Comparison of ENCODE assay signal across 28 mouse cellular contexts in the genomic region with DNA sequence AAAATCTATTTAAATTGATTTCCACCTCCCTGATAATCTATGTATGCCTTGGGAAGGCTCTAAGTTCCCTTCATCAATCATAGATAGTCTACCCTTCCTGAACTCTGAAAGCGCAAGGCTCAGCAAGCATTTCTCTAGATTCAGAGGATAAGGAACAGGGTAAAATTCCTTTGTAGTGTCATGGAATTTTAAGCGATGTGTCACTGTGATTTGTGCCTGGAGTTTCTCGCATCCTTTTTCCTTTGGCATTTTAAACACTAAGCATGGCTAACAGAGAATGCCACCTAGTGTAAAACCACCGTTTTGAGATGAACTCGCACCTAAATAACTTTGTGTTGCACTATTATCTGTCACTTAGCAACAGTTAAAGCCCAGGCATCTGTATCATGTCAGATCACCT. TPM values are rescaled to one million over a fixed set of nuclear protein-coding genes. Genes with fewer than 3 reads are reported as not detected.
A peak's percentile ranks its signal among the peaks of the same experiment; 100 is the strongest.
DNase-seq lines count a peak whose midpoint lies in the region; ATAC-seq and TF ChIP-seq lines count a peak whose summit lies in the region.
"Had no signal": no experiment of that assay in that cellular context is flagged by ENCODE, and none has a peak within 500 bp of the region (broad histone marks: within the 10 kb centered on the region; RNA-seq: fewer than 3 reads in every experiment).

No protein-coding gene starts in this region.

- H3K4me3 ChIP-seq in heart, embryonic 14.5 days (ENCODE audit: control insufficient read depth in 1 of 2, insufficient read depth in 1 of 2, low read depth in 1 of 2, low read length in 2 of 2), result no peak overlapping the region
- no peak overlapping the region for H3K4me3 ChIP-seq in heart, adult 2 months
- no peak overlapping the region for H3K4me3 ChIP-seq in midbrain, embryonic 16.5 days (ENCODE audit: low read depth, low read length)
- no peak overlapping the region for H3K4me3 ChIP-seq in midbrain, embryonic 15.5 days
- H3K4me3 ChIP-seq: forebrain, embryonic 13.5 days; hindbrain, embryonic 10.5 days; kidney, embryonic 15.5 days; liver, embryonic 15.5 days; midbrain, embryonic 10.5 days; stomach, embryonic 15.5 days had no signal

- WGBS in heart, embryonic 14.5 days, result 40% methylated on average over 5 of the region's 5 CpGs
- WGBS in heart, adult 2 months, result 62% methylated on average over 5 of the region's 5 CpGs
- WGBS in midbrain, embryonic 16.5 days, result 54% methylated on average over 5 of the region's 5 CpGs
- WGBS in midbrain, embryonic 15.5 days, result 58% methylated on average over 5 of the region's 5 CpGs

- peaks cover 6 to 9% of the 10 kb centered on the region in 2 experiments; a peak in 2 of 4 replicates for H3K4me1 ChIP-seq in heart, embryonic 14.5 days (ENCODE audit: control insufficient read depth in 2 of 2, insufficient read depth in 2 of 2, low read length in 2 of 2)
- H3K4me1 ChIP-seq in heart, adult 2 months (ENCODE audit: control insufficient read depth, insufficient read depth, low read length), result no peaks in the 10 kb centered on the region
- no peaks in the 10 kb centered on the region for H3K4me1 ChIP-seq in midbrain, embryonic 16.5 days (ENCODE audit: control insufficient read depth, insufficient read depth, low read length)
- no peaks in the 10 kb centered on the region for H3K4me1 ChIP-seq in midbrain, embryonic 15.5 days
- H3K4me1 ChIP-seq: forebrain, embryonic 13.5 days; hindbrain, embryonic 10.5 days; kidney, embryonic 15.5 days; liver, embryonic 15.5 days; midbrain, embryonic 10.5 days; stomach, embryonic 15.5 days had no signal

- no peaks in the 10 kb centered on the region for H3K79me2 ChIP-seq in heart, adult 2 months (replicated peaks; ENCODE audit: control insufficient read depth, insufficient read depth, low read length)

- intact Hi-C loops in heart, adult 2 months (cut with DNase I), result no loop called here

- H3K36me3 ChIP-seq in heart, embryonic 14.5 days (ENCODE audit: control insufficient read depth, insufficient read depth, low read length), result no peaks in the 10 kb centered on the region
- no peaks in the 10 kb centered on the region for H3K36me3 ChIP-seq in heart, adult 2 months (ENCODE audit: control insufficient read depth, insufficient read depth, low read length)
- H3K36me3 ChIP-seq in midbrain, embryonic 16.5 days (ENCODE audit: control insufficient read depth, insufficient read depth, low read length), result no peaks in the 10 kb centered on the region
- H3K36me3 ChIP-seq in midbrain, embryonic 15.5 days (replicated peaks), result no peaks in the 10 kb centered on the region
- H3K36me3 ChIP-seq: hindbrain, embryonic 10.5 days; kidney, embryonic 15.5 days; liver, embryonic 15.5 days; midbrain, embryonic 10.5 days; stomach, embryonic 15.5 days had no signal

- no peaks in the 10 kb centered on the region for H3K9me3 ChIP-seq in heart, embryonic 14.5 days (ENCODE audit: control insufficient read depth, low read length)
- no peaks in the 10 kb centered on the region for H3K9me3 ChIP-seq in midbrain, embryonic 16.5 days (replicated peaks; ENCODE audit: control insufficient read depth, low read length, poor library complexity, severe bottlenecking)
- no peaks in the 10 kb centered on the region for H3K9me3 ChIP-seq in midbrain, embryonic 15.5 days
- H3K9me3 ChIP-seq: forebrain, embryonic 13.5 days; hindbrain, embryonic 10.5 days; kidney, embryonic 15.5 days; liver, embryonic 15.5 days; midbrain, embryonic 10.5 days; stomach, embryonic 15.5 days had no signal

- no peak for TF ChIP-seq POLR2A in heart, adult 2 months (IDR thresholded peaks at IDR 0.05; ENCODE audit: insufficient read depth, low read depth, low read length)

- TF ChIP-seq EP300 in heart, adult 2 months (IDR thresholded peaks at IDR 0.05; ENCODE audit: insufficient read depth, low read depth, low read length), result no peak

- no peak overlapping the region for H3K9ac ChIP-seq in heart, embryonic 14.5 days (ENCODE audit: low read length)
- no peak overlapping the region for H3K9ac ChIP-seq in heart, adult 2 months (ENCODE audit: low read depth, low read length)
- no peak overlapping the region for H3K9ac ChIP-seq in midbrain, embryonic 16.5 days (ENCODE audit: low read depth, low read length)
- no peak overlapping the region for H3K9ac ChIP-seq in midbrain, embryonic 15.5 days
- H3K9ac ChIP-seq: forebrain, embryonic 13.5 days; kidney, embryonic 15.5 days; liver, embryonic 15.5 days; lung, embryonic 14.5 days; stomach, embryonic 15.5 days had no signal

- peak overlapping the region; percentile 1 to 49; a peak in 2 of 4 replicates for H3K27ac ChIP-seq in heart, embryonic 14.5 days (replicated peaks in 1 of 2; ENCODE audit: control insufficient read depth in 1 of 2, insufficient read depth in 1 of 2, low read depth in 2 of 2, low read length in 2 of 2)
- no peak overlapping the region for H3K27ac ChIP-seq in heart, adult 2 months
- H3K27ac ChIP-seq in midbrain, embryonic 16.5 days (ENCODE audit: low read length), result no peak overlapping the region
- no peak overlapping the region for H3K27ac ChIP-seq in midbrain, embryonic 15.5 days
- H3K27ac ChIP-seq: forebrain, embryonic 13.5 days; hindbrain, embryonic 10.5 days; kidney, embryonic 15.5 days; liver, embryonic 15.5 days; midbrain, embryonic 10.5 days; stomach, embryonic 15.5 days had no signal

- no peak for ATAC-seq in heart, embryonic 14.5 days (ENCODE audit: insufficient number of reproducible peaks, insufficient read depth, low FRiP score, low read depth)
- no peak for ATAC-seq in midbrain, embryonic 16.5 days
- ATAC-seq in midbrain, embryonic 15.5 days (replicated peaks), result no peak
- no peak for ATAC-seq in erythroblast, adult 5-6 weeks (replicated peaks; ENCODE audit: low FRiP score, poor library complexity, severe bottlenecking)
- ATAC-seq: forebrain, embryonic 13.5 days; hindbrain, embryonic 16.5 days had no signal

- H3K27me3 ChIP-seq in heart, embryonic 14.5 days (ENCODE audit: control insufficient read depth, insufficient read depth, low read length), result no peaks in the 10 kb centered on the region
- H3K27me3 ChIP-seq in heart, adult 2 months (ENCODE audit: control insufficient read depth, insufficient read depth, low read length), result no peaks in the 10 kb centered on the region
- H3K27me3 ChIP-seq in midbrain, embryonic 16.5 days (ENCODE audit: control insufficient read depth, insufficient read depth, low read depth, low read length), result no peaks in the 10 kb centered on the region
- H3K27me3 ChIP-seq in midbrain, embryonic 15.5 days (replicated peaks), result no peaks in the 10 kb centered on the region
- H3K27me3 ChIP-seq: forebrain, embryonic 13.5 days; kidney, embryonic 15.5 days; liver, embryonic 15.5 days; stomach, embryonic 15.5 days had no signal

- H3K4me2 ChIP-seq in heart, embryonic 14.5 days (ENCODE audit: low read length), result peak overlapping the region; percentile 44
- H3K4me2 ChIP-seq in midbrain, embryonic 16.5 days (ENCODE audit: low read length), result 0 out of 2 replicates have a peak overlapping the region, but pooled peaks have one; percentile 5
- H3K4me2 ChIP-seq in midbrain, embryonic 15.5 days, result no peak overlapping the region
- H3K4me2 ChIP-seq: forebrain, embryonic 13.5 days; kidney, embryonic 15.5 days; liver, embryonic 15.5 days; lung, embryonic 14.5 days; stomach, embryonic 15.5 days had no signal

- peak; percentile 22 for DNase-seq in embryo, embryonic 10.5 days (ENCODE audit: low spot score)
- DNase-seq in embryo, embryonic 9.5 days (ENCODE audit: extremely low spot score), result no peak
- DNase-seq in heart, adult 2 months, result no peak
- no peak for DNase-seq in lung, postnatal 4 days
- DNase-seq: adrenal gland, postnatal 10 days; cerebellum, adult 11-12 months; cerebellum, adult 9-11 months; kidney, adult 18-20 months; kidney, postnatal 25 days; liver; lung, postnatal 14 days; retina, postnatal 1 day; right cerebral cortex, postnatal 14 days had no signal

- TF ChIP-seq CTCF in heart, adult 2 months (IDR thresholded peaks at IDR 0.05), result no peak

RNA-seq across cellular contexts. Expression of a gene that starts 30.4 kb away (rescaled TPM):
- 0.70 and 1.1 TPM in 2 replicates for polyA plus RNA-seq in heart, embryonic 14.5 days (2014; fragmentation: Nextera tagmentation; extraction: Ambion mirVana)
- under 1 TPM in 1 of 2 experiments, not detected in 1; 0.16 TPM for total RNA-seq in heart, adult 2 months (2021)
- 0.15 and 0.18 TPM in 2 replicates for polyA plus RNA-seq in heart, adult 2 months (2012; rRNA removed)
- 2.1 and 2.4 TPM in 2 replicates for polyA plus RNA-seq in midbrain, embryonic 16.5 days (2015; fragmentation: Nextera tagmentation; extraction: Ambion mirVana)
- 1.9 TPM in 2 replicates for polyA plus RNA-seq in midbrain, embryonic 15.5 days (2015; fragmentation: Nextera tagmentation; extraction: Ambion mirVana)
- not detected in 2 replicates for total RNA-seq in erythroblast, adult 5-6 weeks (2015; ENCODE audit: low replicate concordance)
- total RNA-seq in erythroblast, adult 5-6 weeks (2017; ENCODE audit: low replicate concordance), result not detected in 2 replicates
- total RNA-seq: gastrocnemius, adult 8-10 months; monocyte, adult 5-6 weeks had no signal
- polyA plus RNA-seq: small intestine, adult 2 months had no signal

RNA-seq across cellular contexts. Expression of a gene that starts 46.6 kb away (rescaled TPM):
- polyA plus RNA-seq in heart, embryonic 14.5 days (2014; fragmentation: Nextera tagmentation; extraction: Ambion mirVana), result 28.7 and 31.2 TPM in 2 replicates
- total RNA-seq in heart, adult 2 months (2021), result 10 to 100 TPM; 18.0 to 20.4 TPM
- polyA plus RNA-seq in heart, adult 2 months (2012; rRNA removed), result 12.3 and 17.5 TPM in 2 replicates
- 27.8 and 36.1 TPM in 2 replicates for polyA plus RNA-seq in midbrain, embryonic 16.5 days (2015; fragmentation: Nextera tagmentation; extraction: Ambion mirVana)
- 29.2 and 29.9 TPM in 2 replicates for polyA plus RNA-seq in midbrain, embryonic 15.5 days (2015; fragmentation: Nextera tagmentation; extraction: Ambion mirVana)
- 66.3 and 72.1 TPM in 2 replicates for total RNA-seq in erythroblast, adult 5-6 weeks (2015; ENCODE audit: low replicate concordance)
- 54.6 and 56.1 TPM in 2 replicates for total RNA-seq in erythroblast, adult 5-6 weeks (2017; ENCODE audit: low replicate concordance)

Comparison
In these comparisons a context has a peak if more than half of its experiments do, and no peak if none do; other contexts are left out.
1. H3K27ac ChIP-seq: peak in heart, embryonic 14.5 days (2 of 2); none in heart, adult 2 months (single experiment), midbrain, embryonic 16.5 days (single experiment) and midbrain, embryonic 15.5 days (single experiment).